In the genomic region with DNA sequence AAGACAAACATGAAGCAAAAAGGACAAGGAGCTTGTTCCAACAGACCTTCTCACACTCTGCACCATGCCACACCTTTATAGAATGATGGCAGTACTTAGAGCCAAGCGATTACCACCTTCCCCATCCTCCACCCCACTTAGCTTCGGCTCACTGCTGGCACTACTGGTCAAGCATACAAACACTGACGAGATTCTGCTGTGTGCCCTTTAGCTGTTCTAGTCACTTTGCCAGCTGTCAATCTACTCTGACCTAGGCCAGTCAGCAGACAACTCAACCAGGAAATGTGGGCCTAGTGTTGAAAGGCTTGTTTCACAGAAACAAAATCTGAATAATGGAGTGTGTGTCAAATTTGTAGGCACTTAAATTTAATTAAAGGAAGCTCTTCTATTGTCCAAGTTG, we compare ENCODE assay signal across 15 mouse cellular contexts.
"Had no signal": no experiment of that assay in that cellular context is flagged by ENCODE, and none has a peak within 500 bp of the region (broad histone marks: within the 10 kb centered on the region; RNA-seq: fewer than 3 reads in every experiment).

No protein-coding gene starts in this region.

- H3K36me3 ChIP-seq: intestine, embryonic 15.5 days; limb, embryonic 10.5 days; liver, embryonic 13.5 days; lung, embryonic 15.5 days; midbrain, embryonic 15.5 days; neural tube, embryonic 12.5 days had no signal

- H3K27me3 ChIP-seq: intestine, embryonic 15.5 days; liver, embryonic 13.5 days; lung, embryonic 15.5 days; megakaryocyte, embryonic 14.5 days; midbrain, embryonic 15.5 days; neural tube, embryonic 12.5 days had no signal

- H3K4me3 ChIP-seq: intestine, embryonic 15.5 days; left cerebral cortex, adult 2 months; limb, embryonic 10.5 days; liver, embryonic 13.5 days; lung, embryonic 15.5 days; megakaryocyte, embryonic 14.5 days; midbrain, embryonic 15.5 days; neural tube, embryonic 12.5 days had no signal

- H3K9ac ChIP-seq: intestine, embryonic 15.5 days; liver, embryonic 13.5 days; liver, postnatal 0 days; lung, embryonic 15.5 days; midbrain, embryonic 15.5 days; neural tube, embryonic 12.5 days had no signal

- H3K4me2 ChIP-seq: intestine, embryonic 15.5 days; liver, embryonic 13.5 days; lung, embryonic 15.5 days; midbrain, embryonic 11.5 days; midbrain, embryonic 15.5 days; neural tube, embryonic 12.5 days had no signal

- H3K9me3 ChIP-seq: intestine, embryonic 15.5 days; limb, embryonic 10.5 days; liver, embryonic 13.5 days; lung, embryonic 15.5 days; megakaryocyte, embryonic 14.5 days; midbrain, embryonic 15.5 days; neural tube, embryonic 12.5 days had no signal

- H3K27ac ChIP-seq: intestine, embryonic 15.5 days; left cerebral cortex, adult 2 months; limb, embryonic 10.5 days; liver, embryonic 13.5 days; lung, embryonic 15.5 days; macrophage; midbrain, embryonic 15.5 days; neural tube, embryonic 12.5 days had no signal

- ATAC-seq: intestine, embryonic 15.5 days; liver, postnatal 0 days; midbrain, embryonic 15.5 days had no signal

- H3K4me1 ChIP-seq: intestine, embryonic 15.5 days; liver, embryonic 13.5 days; megakaryocyte, embryonic 14.5 days; midbrain, embryonic 15.5 days; neural tube, embryonic 12.5 days had no signal

- DNase-seq: liver, embryonic 13.5 days; liver, postnatal 0 days; lung, postnatal 14 days; right cerebral cortex, adult 18-20 months; right cerebral cortex, postnatal 25 days; thymus, postnatal 36 days had no signal
